In genomic region chr4:117288927-117289801, GRCm38 (mm10) we compare ENCODE assay signal across 8 mouse cellular contexts. TPM values are rescaled to one million over a fixed set of nuclear protein-coding genes. Genes with fewer than 3 reads are reported as not detected.
DNase-seq lines count a peak whose midpoint lies in the region; ATAC-seq and TF ChIP-seq lines count a peak whose summit lies in the region.

No protein-coding gene starts in this region.

- H3K4me3 ChIP-seq in cortical plate, adult 2 months (ENCODE audit: insufficient read depth, low read length), result peak overlapping the region; percentile 41
- H3K4me3 ChIP-seq in limb, embryonic 10.5 days, result peak overlapping the region; percentile 86
- H3K4me3 ChIP-seq in midbrain, embryonic 11.5 days (ENCODE audit: low read depth, low read length), result peak overlapping the region; percentile 69

- H3K9me3 ChIP-seq in limb, embryonic 10.5 days (replicated peaks), result no peaks in the 10 kb centered on the region
- no peaks in the 10 kb centered on the region for H3K9me3 ChIP-seq in midbrain, embryonic 11.5 days (ENCODE audit: control insufficient read depth, low read length)

- no peak for TF ChIP-seq CTCF in cortical plate, adult 2 months (IDR thresholded peaks at IDR 0.05; ENCODE audit: extremely low read depth, insufficient read depth, low read length)

- peak; percentile 89 for ATAC-seq in midbrain, embryonic 11.5 days (ENCODE audit: low FRiP score)

- TF ChIP-seq POLR2A in cortical plate, adult 2 months (IDR thresholded peaks at IDR 0.05; ENCODE audit: extremely low read depth, insufficient read depth, low read length), result peak; percentile 51; the same call in 1 of the 2 replicates

- peaks cover 3% of the 10 kb centered on the region for H3K4me1 ChIP-seq in cortical plate, adult 2 months (ENCODE audit: control insufficient read depth, insufficient read depth, low read length)
- H3K4me1 ChIP-seq in limb, embryonic 10.5 days, result peaks cover 54% of the 10 kb centered on the region
- peaks cover 39% of the 10 kb centered on the region for H3K4me1 ChIP-seq in midbrain, embryonic 11.5 days (ENCODE audit: control insufficient read depth, insufficient read depth, low read length)

- peak overlapping the region; percentile 70 for H3K4me2 ChIP-seq in midbrain, embryonic 11.5 days

- under 1% methylated on average over 77 of the region's 80 CpGs for WGBS in limb, embryonic 10.5 days
- under 1% methylated on average over 66 of the region's 80 CpGs for WGBS in midbrain, embryonic 11.5 days

- peaks cover 4% of the 10 kb centered on the region; the same call in 1 of the 2 replicates for H3K27me3 ChIP-seq in limb, embryonic 10.5 days (ENCODE audit: low read depth, poor library complexity, severe bottlenecking)
- peaks cover 10% of the 10 kb centered on the region; the same call in 1 of the 2 replicates for H3K27me3 ChIP-seq in midbrain, embryonic 11.5 days (ENCODE audit: control insufficient read depth, insufficient read depth, low read length)

- DNase-seq in adrenal gland, adult 18-20 months (ENCODE audit: low spot score in 2 of 2), result peak; percentile 77 to 81
- DNase-seq in gastrocnemius, postnatal 10 days, result peak; percentile 78
- peak; percentile 85 for DNase-seq in induced T-regulatory cell, adult 2 months (ENCODE audit: low read depth)
- peak; percentile 92 for DNase-seq in limb, embryonic 10.5 days (ENCODE audit: low spot score)
- peak; percentile 96 for DNase-seq in midbrain, embryonic 11.5 days (ENCODE audit: low spot score, missing footprints)
- DNase-seq in right cerebral cortex, postnatal 4 days, result peak; percentile 78
- DNase-seq in yolk sac, embryonic 10.5 days (ENCODE audit: low spot score), result peak; percentile 91

- H3K27ac ChIP-seq in cortical plate, adult 2 months (ENCODE audit: insufficient read depth, low read length), result peak overlapping the region; percentile 72; the same call in 1 of the 2 replicates
- peak overlapping the region; percentile 95 for H3K27ac ChIP-seq in limb, embryonic 10.5 days
- H3K27ac ChIP-seq in midbrain, embryonic 11.5 days (ENCODE audit: low read depth, low read length), result peak overlapping the region; percentile 94

- peaks cover 38% of the 10 kb centered on the region for H3K36me3 ChIP-seq in limb, embryonic 10.5 days
- H3K36me3 ChIP-seq in midbrain, embryonic 11.5 days (ENCODE audit: control insufficient read depth, insufficient read depth, low read length), result peaks cover 5% of the 10 kb centered on the region; the same call in 1 of the 2 replicates

- peak overlapping the region; percentile 81 for H3K9ac ChIP-seq in midbrain, embryonic 11.5 days (ENCODE audit: low read length)

RNA-seq across cellular contexts. Expression of gene Armh1, which starts 37.2 kb away (rescaled TPM):
- 1 to 10 TPM; 1.9 to 2.4 TPM for total RNA-seq in adrenal gland, adult 18-20 months (2021)
- 0.38 and 0.67 TPM in 2 replicates for polyA plus RNA-seq in cortical plate, adult 2 months (2012; rRNA removed)
- total RNA-seq in gastrocnemius, postnatal 10 days (2021), result under 1 TPM in 1 of 2 experiments, not detected in 1; 0.25 TPM
- 0.09 and 0.25 TPM in 2 replicates for polyA plus RNA-seq in limb, embryonic 10.5 days (2016; fragmentation: Nextera tagmentation; extraction: Ambion mirVana)
- 0.34 and 0.40 TPM in 2 replicates for polyA plus RNA-seq in midbrain, embryonic 11.5 days (2014; fragmentation: Nextera tagmentation; extraction: Ambion mirVana)

RNA-seq across cellular contexts. Expression of gene Tmem53, which starts 37.4 kb away (rescaled TPM):
- total RNA-seq in adrenal gland, adult 18-20 months (2021), result 10 to 100 TPM; 38.6 to 66.8 TPM
- polyA plus RNA-seq in cortical plate, adult 2 months (2012; rRNA removed), result 4.8 and 6.1 TPM in 2 replicates
- 1 to 10 TPM; 5.5 to 7.6 TPM for total RNA-seq in gastrocnemius, postnatal 10 days (2021)
- polyA plus RNA-seq in limb, embryonic 10.5 days (2016; fragmentation: Nextera tagmentation; extraction: Ambion mirVana), result 6.2 and 9.2 TPM in 2 replicates
- polyA plus RNA-seq in midbrain, embryonic 11.5 days (2014; fragmentation: Nextera tagmentation; extraction: Ambion mirVana), result 7.5 and 8.4 TPM in 2 replicates

Comparison
In these comparisons a context has a peak if more than half of its experiments do, and no peak if none do; other contexts are left out.
1. Peak in every context shown above with its lines: DNase-seq, ATAC-seq, H3K4me3 ChIP-seq and H3K27ac ChIP-seq.